Mouse (Mus musculus) ES-Bruce4 (cell line): Measurements from ENCODE around the gene Golga4. TPM values are rescaled to one million over a fixed set of nuclear protein-coding genes. Genes with fewer than 3 reads are reported as not detected.

Source experiments
- H3K27ac ChIP-seq: 2 replicates; pipeline ENCODE4 v1.5.1; 2012; ENCODE audit warnings: low read length, inconsistent platforms; ENCODE audit not compliant: insufficient read depth
- H3K27me3 ChIP-seq: 2 replicates; pipeline ENCODE4 v1.6.1; 2012; ENCODE audit warnings: mild to moderate bottlenecking, low read length, inconsistent platforms; ENCODE audit not compliant: control insufficient read depth, poor library complexity, insufficient read depth, severe bottlenecking
- H3K36me3 ChIP-seq: 2 replicates; pipeline ENCODE4 v1.6.1; 2012; ENCODE audit warnings: inconsistent platforms, mild to moderate bottlenecking, low read length, moderate library complexity; ENCODE audit not compliant: control insufficient read depth, poor library complexity, insufficient read depth, severe bottlenecking
- H3K4me1 ChIP-seq: one replicate; pipeline ENCODE4 v1.8.1; 2011; ENCODE audit warnings: low read length; ENCODE audit not compliant: control insufficient read depth, insufficient read depth
- H3K4me3 ChIP-seq: 2 replicates; pipeline ENCODE4 v1.5.1; 2011; ENCODE audit warnings: low read depth, mild to moderate bottlenecking, low read length
- H3K9ac ChIP-seq: 2 replicates; pipeline ENCODE4 v1.6.1; 2012; ENCODE audit warnings: low read depth, mild to moderate bottlenecking, inconsistent platforms; ENCODE audit not compliant: poor library complexity, severe bottlenecking
- H3K9me3 ChIP-seq: replicated peaks from 2 replicates; pipeline ENCODE4 v1.6.1; 2012; ENCODE audit warnings: mild to moderate bottlenecking, low read length, inconsistent platforms; ENCODE audit not compliant: control insufficient read depth, poor library complexity, insufficient read depth, severe bottlenecking
- CTCF ChIP-seq: IDR thresholded peaks from one replicate; pipeline ENCODE4 v1.8.1; 2011; ENCODE audit warnings: low read depth, low read length
- EP300 ChIP-seq: IDR thresholded peaks from 2 replicates; pipeline ENCODE4 v1.6.1; 2011; ENCODE audit warnings: low read depth, low read length; ENCODE audit not compliant: insufficient read depth
- POLR2A ChIP-seq: IDR thresholded peaks from one replicate; pipeline ENCODE4 v1.8.1; 2011; ENCODE audit warnings: low read length; ENCODE audit not compliant: insufficient read depth
- polyA plus RNA-seq: library from polyadenylated mRNA; stranded (reverse); fragments of >200 nt; gene quantifications from 2 replicates; pipeline ENCODE4 v1.2.4, GENCODE M21; 2011; ENCODE audit warnings: low read depth; ENCODE audit not compliant: missing spikeins, insufficient read depth, insufficient read length

Golga4 gene
- polyA plus RNA-seq, 1 experiment = 132 TPM

DNA sequence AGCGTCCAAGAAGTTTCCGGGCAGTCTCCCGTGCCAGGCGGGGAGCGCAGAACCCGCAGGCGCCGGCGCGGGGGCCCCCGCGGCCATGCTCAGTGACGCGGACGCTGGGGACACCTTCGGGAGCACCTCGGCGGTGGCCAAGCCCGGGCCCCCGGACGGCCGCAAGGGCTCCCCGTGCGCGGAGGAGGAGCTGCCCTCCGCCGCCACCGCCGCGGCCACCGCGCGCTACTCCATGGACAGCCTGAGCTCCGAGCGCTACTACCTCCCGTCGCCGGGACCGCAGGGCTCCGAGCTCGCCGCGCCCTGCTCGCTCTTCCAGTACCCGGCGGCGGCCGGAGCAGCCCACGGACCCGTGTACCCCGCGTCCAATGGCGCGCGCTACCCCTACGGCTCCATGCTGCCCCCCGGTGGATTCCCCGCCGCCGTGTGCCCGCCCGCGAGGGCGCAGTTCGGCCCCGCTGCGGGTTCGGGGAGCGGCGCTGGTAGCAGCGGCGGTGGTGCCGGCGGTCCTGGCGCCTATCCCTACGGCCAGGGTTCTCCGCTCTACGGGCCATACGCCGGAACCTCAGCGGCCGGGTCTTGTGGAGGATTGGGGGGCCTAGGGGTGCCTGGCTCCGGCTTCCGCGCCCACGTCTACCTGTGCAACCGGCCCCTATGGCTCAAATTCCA lies 27.1 kb upstream of the Golga4 start:
- peak overlapping the region; percentile 73 for H3K9ac ChIP-seq
- no peaks in the 10 kb centered on the region for H3K9me3 ChIP-seq
- no peak for TF ChIP-seq EP300
- TF ChIP-seq CTCF = peak; percentile 15
- H3K4me1 ChIP-seq = peaks cover 2% of the 10 kb centered on the region
- no peaks in the 10 kb centered on the region for H3K36me3 ChIP-seq
- peaks cover 32% of the 10 kb centered on the region for H3K27me3 ChIP-seq
- H3K27ac ChIP-seq = no peak overlapping the region
- peak overlapping the region; percentile 88 for H3K4me3 ChIP-seq

DNA sequence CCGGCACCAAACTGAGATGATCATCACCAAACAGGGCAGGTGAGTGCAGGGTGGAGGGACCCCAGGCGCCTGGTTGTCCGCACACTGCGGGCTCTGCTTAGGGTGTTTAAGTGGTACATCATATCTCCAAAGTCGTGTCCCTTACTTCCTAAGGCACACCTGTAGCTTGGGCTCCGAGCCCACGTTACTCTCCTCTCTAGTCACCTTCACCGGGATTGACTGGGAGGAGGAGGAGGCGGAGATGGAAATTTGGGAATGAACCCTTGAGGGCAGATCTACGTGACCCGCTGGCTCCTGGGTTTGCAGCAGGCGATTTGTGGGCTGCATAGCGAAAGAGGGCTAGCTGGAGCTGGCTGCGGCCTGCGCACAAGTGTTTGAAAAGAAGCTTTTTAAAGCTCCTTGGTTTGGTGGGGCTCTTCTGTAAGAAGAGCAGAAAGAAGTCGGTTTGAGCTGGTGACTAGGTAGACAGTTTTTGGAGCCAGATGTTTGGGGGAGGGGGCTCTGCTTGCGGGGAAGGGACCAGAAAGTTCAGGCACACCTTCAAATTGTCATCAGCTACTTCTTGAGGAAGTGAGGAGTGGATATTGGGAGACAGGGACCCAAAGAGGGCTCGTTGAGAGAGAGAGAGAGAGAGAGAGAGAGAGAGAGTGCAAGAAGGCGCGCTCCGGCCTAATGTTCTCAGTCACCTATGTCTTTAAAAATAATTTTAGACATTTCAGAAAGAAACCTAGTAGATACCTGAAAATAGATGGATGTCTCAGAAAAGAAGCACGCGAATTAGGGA lies 26.4 kb upstream of the Golga4 start:
- H3K27me3 ChIP-seq = peaks cover 32% of the 10 kb centered on the region
- no peaks in the 10 kb centered on the region for H3K9me3 ChIP-seq
- H3K4me3 ChIP-seq = peak overlapping the region; percentile 88
- H3K27ac ChIP-seq = no peak overlapping the region
- TF ChIP-seq EP300 = 0 out of 2 replicates have a peak, but pooled peaks have one; percentile 14
- TF ChIP-seq POLR2A = no peak
- TF ChIP-seq CTCF = no peak
- H3K9ac ChIP-seq = peak overlapping the region; percentile 73
- peaks cover 2% of the 10 kb centered on the region for H3K4me1 ChIP-seq
- H3K36me3 ChIP-seq = no peaks in the 10 kb centered on the region

DNA sequence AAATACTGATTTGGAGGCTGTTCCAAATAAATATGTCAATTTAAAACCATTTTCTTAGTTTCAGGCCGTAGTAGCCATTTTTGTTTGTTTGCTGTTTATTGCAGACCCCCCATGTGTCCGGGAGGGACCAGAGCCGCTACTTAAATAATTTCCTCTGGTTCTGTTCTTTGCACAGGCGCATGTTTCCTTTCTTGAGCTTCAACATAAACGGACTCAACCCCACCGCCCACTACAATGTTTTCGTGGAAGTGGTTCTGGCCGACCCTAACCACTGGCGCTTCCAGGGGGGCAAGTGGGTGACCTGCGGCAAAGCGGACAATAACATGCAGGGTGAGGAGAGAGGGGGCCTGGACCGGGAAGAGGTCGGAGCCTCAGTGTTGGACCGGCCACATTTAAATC lies 25.8 kb upstream of the Golga4 start:
- H3K27me3 ChIP-seq = peaks cover 30% of the 10 kb centered on the region
- H3K27ac ChIP-seq = no peak overlapping the region
- no peak overlapping the region for H3K9ac ChIP-seq
- H3K4me1 ChIP-seq = peaks cover 2% of the 10 kb centered on the region
- H3K9me3 ChIP-seq = no peaks in the 10 kb centered on the region
- no peak for TF ChIP-seq EP300
- no peak for TF ChIP-seq CTCF
- no peak for TF ChIP-seq POLR2A
- H3K4me3 ChIP-seq = no peak overlapping the region
- no peaks in the 10 kb centered on the region; the same call in 1 of the 2 replicates for H3K36me3 ChIP-seq

DNA sequence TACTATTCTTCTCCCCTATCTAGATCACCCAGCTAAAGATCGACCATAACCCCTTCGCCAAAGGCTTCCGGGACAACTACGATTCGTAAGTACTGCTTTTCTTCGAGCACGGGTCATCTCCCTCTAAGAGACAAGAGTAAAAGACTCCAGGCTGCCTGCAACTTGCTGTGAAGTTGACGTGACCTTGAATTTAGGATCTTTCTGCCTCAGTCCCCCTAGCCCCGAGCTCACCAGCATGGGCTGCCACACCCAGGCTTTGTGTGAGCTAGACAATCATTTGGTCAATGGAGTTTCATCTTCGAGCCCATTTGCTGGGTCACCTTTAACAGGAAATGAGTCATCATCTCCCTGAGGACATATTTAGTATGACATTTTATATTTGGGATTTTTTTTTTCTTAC lies 23.9 kb upstream of the Golga4 start:
- Histone ChIP-seq H3K36me3 (no peaks in the 10 kb centered on the region; the same call in 1 of the 2 replicates), H3K9ac (no peak overlapping the region), H3K27ac (no peak overlapping the region), H3K4me3 (no peak overlapping the region), H3K9me3 (no peaks in the 10 kb centered on the region), H3K27me3 (peaks cover 21% of the 10 kb centered on the region; the same call in 1 of the 2 replicates), H3K4me1 (peaks cover 2% of the 10 kb centered on the region)
- TF ChIP-seq POLR2A (no peak), EP300 (peak; percentile 70), CTCF (no peak)

DNA sequence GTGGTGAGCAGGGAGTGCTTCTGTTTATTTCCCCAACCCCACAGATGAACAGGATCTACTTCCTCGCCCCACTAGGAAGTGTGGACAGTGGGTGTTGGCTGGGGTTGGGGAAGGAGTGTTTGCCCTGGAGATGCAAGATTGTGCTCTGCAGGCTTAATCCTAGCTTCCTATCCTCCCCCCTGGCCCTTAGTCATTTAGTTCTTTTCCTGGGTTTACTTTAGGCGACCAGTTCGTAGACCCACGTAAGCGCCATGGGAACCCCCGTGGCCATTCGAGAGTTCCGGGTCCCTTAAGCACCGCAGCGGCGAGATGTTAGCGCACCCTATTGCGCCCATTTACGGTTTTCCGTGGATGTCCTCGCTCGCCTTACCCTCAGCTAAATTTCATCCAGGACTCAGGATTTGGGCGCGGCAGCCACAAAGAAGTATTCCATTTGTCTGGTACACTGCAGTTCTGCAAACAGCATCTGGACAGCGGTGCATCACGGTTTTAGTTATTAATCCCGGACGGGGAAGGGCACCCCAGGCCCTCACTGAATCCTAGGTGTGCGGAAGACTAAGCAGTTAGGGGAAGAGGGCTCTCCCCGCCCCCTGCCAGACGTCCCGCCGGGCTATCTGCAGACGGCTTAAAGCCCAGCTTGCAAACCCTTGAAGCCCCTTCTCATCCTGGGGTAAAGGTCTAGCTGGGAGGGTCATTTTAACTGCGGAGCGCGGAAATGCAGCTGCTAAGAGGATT lies 19.5 kb upstream of the Golga4 start:
- peak overlapping the region; percentile 45 for H3K4me3 ChIP-seq
- no peaks in the 10 kb centered on the region for H3K9me3 ChIP-seq
- no peak for TF ChIP-seq CTCF
- TF ChIP-seq POLR2A = no peak
- TF ChIP-seq EP300 = no peak
- peak overlapping the region; percentile 33 for H3K9ac ChIP-seq
- H3K27me3 ChIP-seq = peaks cover 11% of the 10 kb centered on the region
- no peak overlapping the region for H3K27ac ChIP-seq
- peaks cover 2% of the 10 kb centered on the region for H3K4me1 ChIP-seq
- no peaks in the 10 kb centered on the region; the same call in 1 of the 2 replicates for H3K36me3 ChIP-seq

DNA sequence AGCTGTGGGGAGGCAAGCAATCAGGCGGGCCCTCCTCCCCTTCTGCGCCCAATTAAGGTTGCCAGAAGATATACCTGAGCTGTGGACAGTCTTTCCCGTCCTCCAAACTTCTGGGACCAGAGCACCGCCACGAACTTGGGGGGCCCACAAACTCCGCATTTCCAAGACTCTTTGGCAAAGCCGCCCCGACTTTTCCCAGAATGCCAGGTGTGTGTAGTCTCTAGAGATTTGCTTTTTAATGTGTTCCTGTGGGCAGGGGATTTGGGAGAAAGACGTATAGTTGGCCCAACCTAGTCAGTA lies 19.0 kb upstream of the Golga4 start:
- H3K27ac ChIP-seq = no peak overlapping the region
- H3K4me1 ChIP-seq = no peaks in the 10 kb centered on the region
- no peaks in the 10 kb centered on the region for H3K9me3 ChIP-seq
- TF ChIP-seq EP300 = 0 out of 2 replicates have a peak, but pooled peaks have one; percentile 17
- no peak for TF ChIP-seq POLR2A
- H3K4me3 ChIP-seq = peak overlapping the region; percentile 45
- no peaks in the 10 kb centered on the region; the same call in 1 of the 2 replicates for H3K36me3 ChIP-seq
- H3K27me3 ChIP-seq = peaks cover 9% of the 10 kb centered on the region
- H3K9ac ChIP-seq = peak overlapping the region; percentile 33
